In the genomic region with DNA sequence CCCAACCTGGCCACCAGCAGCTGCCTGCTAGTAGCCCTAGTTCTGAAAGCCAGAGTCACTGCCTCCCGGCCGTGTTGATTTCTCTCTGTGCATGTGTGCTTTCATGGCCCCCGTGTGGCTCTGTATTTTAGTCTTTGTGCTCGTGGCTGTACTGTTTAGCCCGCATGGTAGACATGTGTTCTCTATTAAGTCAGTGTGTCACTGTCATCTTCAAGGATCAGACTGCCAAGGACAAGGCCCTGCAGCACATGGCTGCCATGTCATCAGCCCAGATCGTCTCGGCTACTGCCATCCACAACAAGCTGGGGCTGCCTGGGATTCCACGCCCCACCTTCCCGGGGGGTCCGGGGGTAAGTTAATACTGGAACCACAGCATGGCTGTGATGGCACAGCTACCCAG, we compare ENCODE assay signal across 11 mouse cellular contexts.
DNase-seq lines count a peak whose midpoint lies in the region; ATAC-seq lines count a peak whose summit lies in the region.
"Had no signal": no experiment of that assay in that cellular context is flagged by ENCODE, and none has a peak within 500 bp of the region (broad histone marks: within the 10 kb centered on the region; RNA-seq: fewer than 3 reads in every experiment).

No protein-coding gene starts in this region.

- no peak overlapping the region for H3K9ac ChIP-seq in heart, embryonic 13.5 days
- no peak overlapping the region for H3K9ac ChIP-seq in hindbrain, embryonic 12.5 days
- no peak overlapping the region for H3K9ac ChIP-seq in midbrain, embryonic 15.5 days

- 75% methylated on average over 10 of the region's 10 CpGs for whole genome bisulfite sequencing in heart, embryonic 13.5 days
- WGBS in hindbrain, embryonic 12.5 days = 58% methylated on average over 10 of the region's 10 CpGs
- 75% methylated on average over 10 of the region's 10 CpGs for WGBS in midbrain, embryonic 15.5 days

- H3K4me2 ChIP-seq in heart, embryonic 13.5 days = no peak overlapping the region
- no peak overlapping the region for H3K4me2 ChIP-seq in hindbrain, embryonic 12.5 days (replicated peaks)
- no peak overlapping the region for H3K4me2 ChIP-seq in midbrain, embryonic 15.5 days

- H3K27ac ChIP-seq in heart, embryonic 13.5 days (replicated peaks) = 0 out of 2 replicates have a peak overlapping the region, but pooled peaks have one; percentile 7
- peak overlapping the region; percentile 19; the same call in 1 of the 2 replicates for H3K27ac ChIP-seq in brown adipose tissue, adult 24 weeks (replicated peaks; ENCODE audit: low read depth, low read length)
- peak overlapping the region; percentile 2; the same call in 1 of the 2 replicates for H3K27ac ChIP-seq in hindbrain, embryonic 12.5 days
- no peak overlapping the region for H3K27ac ChIP-seq in midbrain, embryonic 15.5 days

- no peak for ATAC-seq in heart, embryonic 13.5 days (ENCODE audit: extremely low read depth, insufficient number of reproducible peaks, low FRiP score, low TSS enrichment)
- no peak for ATAC-seq in hindbrain, embryonic 12.5 days (ENCODE audit: low FRiP score)
- no peak for ATAC-seq in midbrain, embryonic 15.5 days (replicated peaks)
- ATAC-seq: intestine, embryonic 16.5 days had no signal

- no peak overlapping the region for H3K4me3 ChIP-seq in heart, embryonic 13.5 days
- no peak overlapping the region for H3K4me3 ChIP-seq in brown adipose tissue, adult 24 weeks (ENCODE audit: insufficient read depth, low read depth, low read length)
- H3K4me3 ChIP-seq in hindbrain, embryonic 12.5 days = no peak overlapping the region
- no peak overlapping the region for H3K4me3 ChIP-seq in midbrain, embryonic 15.5 days
- H3K4me3 ChIP-seq: megakaryocyte, embryonic 14.5 days had no signal

- peaks cover 40% of the 10 kb centered on the region for H3K36me3 ChIP-seq in heart, embryonic 13.5 days
- H3K36me3 ChIP-seq in hindbrain, embryonic 12.5 days = peaks cover 8% of the 10 kb centered on the region
- no peaks in the 10 kb centered on the region for H3K36me3 ChIP-seq in midbrain, embryonic 15.5 days (replicated peaks)

- peaks cover 49% of the 10 kb centered on the region for H3K4me1 ChIP-seq in heart, embryonic 13.5 days
- peaks cover 24% of the 10 kb centered on the region for H3K4me1 ChIP-seq in brown adipose tissue, adult 24 weeks (ENCODE audit: control insufficient read depth, insufficient read depth, insufficient read length, low read length)
- peaks cover 45% of the 10 kb centered on the region for H3K4me1 ChIP-seq in hindbrain, embryonic 12.5 days
- H3K4me1 ChIP-seq in midbrain, embryonic 15.5 days = peaks cover 42% of the 10 kb centered on the region

- no peaks in the 10 kb centered on the region for H3K27me3 ChIP-seq in heart, embryonic 13.5 days (replicated peaks)
- no peaks in the 10 kb centered on the region for H3K27me3 ChIP-seq in hindbrain, embryonic 12.5 days
- H3K27me3 ChIP-seq in midbrain, embryonic 15.5 days (replicated peaks) = no peaks in the 10 kb centered on the region

- peak; percentile 65 for DNase-seq in cerebellum, adult 9-11 months
- no peak for DNase-seq in cerebellum, adult 9-10 months
- no peak for DNase-seq in heart, adult 18-20 months
- DNase-seq in kidney, adult 11 months = no peak
- DNase-seq: liver had no signal

- H3K9me3 ChIP-seq in heart, embryonic 13.5 days = no peaks in the 10 kb centered on the region
- H3K9me3 ChIP-seq in hindbrain, embryonic 12.5 days (replicated peaks) = no peaks in the 10 kb centered on the region
- H3K9me3 ChIP-seq in midbrain, embryonic 15.5 days = no peaks in the 10 kb centered on the region
- H3K9me3 ChIP-seq: megakaryocyte, embryonic 14.5 days had no signal
